Mouse (Mus musculus): ENCODE data around the gene Bricd5. TPM values are rescaled to one million over a fixed set of nuclear protein-coding genes. Genes with fewer than 3 reads are reported as not detected.

Gene Bricd5
- polyA plus RNA-seq, 1 experiment, result 1.5 TPM

DNA sequence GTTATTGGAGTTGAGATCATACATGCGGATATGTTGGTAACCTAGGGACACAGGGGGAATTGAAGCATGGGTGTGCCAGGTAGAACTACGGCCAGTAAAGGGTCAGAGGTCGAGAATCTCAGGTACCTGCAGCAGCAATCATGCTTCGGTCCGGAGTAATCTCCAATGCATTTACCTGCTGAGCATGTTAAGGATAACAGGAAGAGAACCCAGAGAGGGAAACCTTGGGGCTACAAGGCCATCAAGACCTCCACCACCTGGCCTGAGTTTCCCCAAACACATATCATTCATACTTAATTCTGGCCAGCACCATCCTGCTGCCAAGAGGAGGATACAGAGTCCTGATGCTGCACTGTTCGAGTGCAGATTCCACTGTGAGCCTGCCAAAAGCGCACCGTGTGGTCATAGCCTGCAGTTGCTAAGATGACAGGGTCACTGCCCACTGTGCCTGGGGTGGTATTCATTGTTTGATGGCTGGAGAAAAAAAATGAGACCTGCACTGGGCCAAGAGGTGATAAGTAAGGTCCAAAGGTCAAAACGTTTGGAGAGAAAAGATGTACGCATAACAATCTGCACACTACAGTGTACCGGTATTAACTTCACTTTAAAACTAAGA, 4.4 kb downstream of the Bricd5 start:
- peaks cover 14% of the 10 kb centered on the region for H3K36me3 ChIP-seq (ENCODE audit: control insufficient read depth, insufficient read depth, low read length)
- TF ChIP-seq POLR2A (IDR thresholded peaks at IDR 0.05; ENCODE audit: low read depth, low read length) (no peak), CTCF (IDR thresholded peaks at IDR 0.05; ENCODE audit: extremely low read depth, insufficient read depth, insufficient read length, insufficient replicate concordance) (peak; percentile 10; the same call in 1 of the 2 replicates)

DNA sequence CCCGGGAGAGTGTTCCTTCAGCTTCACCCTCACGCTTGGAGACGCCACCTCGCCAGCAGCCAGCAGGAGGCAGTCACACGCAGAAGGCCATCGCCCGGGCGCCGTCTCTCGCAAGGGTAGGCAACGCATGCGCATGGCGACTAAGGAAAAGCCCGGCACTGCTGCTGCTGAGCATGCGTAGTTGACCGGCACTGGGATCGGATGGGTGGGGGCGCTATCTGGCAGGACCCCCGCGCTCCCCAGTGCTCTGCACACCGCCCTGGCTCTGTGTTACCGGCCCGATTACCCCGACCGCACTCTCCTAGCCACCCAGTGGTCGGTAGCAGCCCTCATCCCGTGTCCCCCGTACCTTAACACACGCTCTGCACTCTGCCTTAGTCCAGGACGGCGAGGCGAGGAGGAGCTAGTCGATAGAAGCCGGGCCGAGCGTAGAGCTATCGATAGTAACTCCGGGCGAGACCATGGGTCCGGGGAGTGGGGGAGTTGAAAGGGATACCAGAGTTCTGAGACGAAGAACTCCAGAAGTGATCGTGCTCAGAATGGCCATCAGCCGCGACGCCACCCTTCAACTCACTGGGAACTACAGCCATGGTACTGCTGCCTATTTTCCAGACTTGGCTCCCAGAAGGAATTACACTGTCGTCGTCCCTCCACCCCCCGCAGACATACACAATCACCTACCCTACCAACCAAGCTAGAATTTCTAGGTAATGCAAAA, 5.1 kb downstream of the Bricd5 start, which contains the start of gene Mlst8:
TSS of gene Mlst8 (minus strand) at position 416 of the 718 bp plus-strand sequence.
- peak; percentile 95 to 97 for DNase-seq (ENCODE audit: low read depth in 1 of 2, low spot score in 2 of 2)
- Histone ChIP-seq H3K27me3 (ENCODE audit: control insufficient read depth, insufficient read depth, low read length) (no peaks in the 10 kb centered on the region), H3K36me3 (ENCODE audit: control insufficient read depth, insufficient read depth, low read length) (peaks cover 14% of the 10 kb centered on the region), H3K27ac (ENCODE audit: insufficient read depth, low read length) (peak within 1 kb of the TSS; percentile 96), H3K4me3 (ENCODE audit: extremely low read depth, insufficient read depth, insufficient read length) (peak within 1 kb of the TSS; percentile 98), H3K4me1 (ENCODE audit: control insufficient read depth, insufficient read depth, insufficient read length) (peaks cover 3% of the 10 kb centered on the region; the same call in 1 of the 2 replicates)
- WGBS, result under 1% methylated on average over 48 of the region's 48 CpGs
- TF ChIP-seq CTCF (IDR thresholded peaks at IDR 0.05; ENCODE audit: extremely low read depth, insufficient read depth, insufficient read length, insufficient replicate concordance), result peak; percentile 95
- peak; percentile 40; the same call in 1 of the 2 replicates for TF ChIP-seq POLR2A (IDR thresholded peaks at IDR 0.05; ENCODE audit: low read depth, low read length)

More for the DNA sequence above, 4.4 kb downstream of the Bricd5 start:
- Histone ChIP-seq H3K27me3 (ENCODE audit: control insufficient read depth, insufficient read depth, low read length) (no peaks in the 10 kb centered on the region), H3K4me3 (ENCODE audit: extremely low read depth, insufficient read depth, insufficient read length) (peak overlapping the region; percentile 98; the same call in 1 of the 2 replicates), H3K27ac (ENCODE audit: insufficient read depth, low read length) (no peak overlapping the region), H3K4me1 (ENCODE audit: control insufficient read depth, insufficient read depth, insufficient read length) (peaks cover 3% of the 10 kb centered on the region; the same call in 1 of the 2 replicates)
- 62% methylated on average over 11 of the region's 11 CpGs for WGBS
- no peak for DNase-seq (ENCODE audit: low read depth in 1 of 2, low spot score in 2 of 2)

DNA sequence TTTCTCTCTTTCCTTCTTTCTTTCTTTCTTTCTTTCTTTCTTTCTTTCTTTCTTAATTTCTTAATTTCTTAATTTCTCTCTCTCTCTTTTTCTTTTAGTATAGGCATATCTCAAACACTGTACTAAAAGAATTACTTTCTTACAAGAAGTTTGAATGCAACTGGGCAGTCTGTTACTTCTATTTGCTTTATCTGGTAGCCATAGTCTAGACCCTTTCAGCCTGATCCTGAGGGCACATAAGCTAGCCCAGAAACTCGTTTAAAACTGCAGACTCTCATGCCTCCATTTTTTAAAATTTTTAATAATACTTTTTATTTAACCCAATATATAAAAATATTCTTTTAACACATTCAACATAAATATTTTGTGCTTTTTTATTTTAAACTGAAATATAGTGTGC, 5.7 kb downstream of the Bricd5 start:
- Histone ChIP-seq H3K36me3 (ENCODE audit: control insufficient read depth, insufficient read depth, low read length) (peaks cover 14% of the 10 kb centered on the region), H3K4me1 (ENCODE audit: control insufficient read depth, insufficient read depth, insufficient read length) (peaks cover 3% of the 10 kb centered on the region; the same call in 1 of the 2 replicates), H3K27me3 (ENCODE audit: control insufficient read depth, insufficient read depth, low read length) (no peaks in the 10 kb centered on the region), H3K27ac (ENCODE audit: insufficient read depth, low read length) (no peak overlapping the region), H3K4me3 (ENCODE audit: extremely low read depth, insufficient read depth, insufficient read length) (no peak overlapping the region; the same call in 1 of the 2 replicates)
- WGBS, result 14% methylated on average over 1 of the region's 1 CpGs
- no peak for DNase-seq (ENCODE audit: low read depth in 1 of 2, low spot score in 2 of 2)
- TF ChIP-seq CTCF (IDR thresholded peaks at IDR 0.05; ENCODE audit: extremely low read depth, insufficient read depth, insufficient read length, insufficient replicate concordance) (no peak), POLR2A (IDR thresholded peaks at IDR 0.05; ENCODE audit: low read depth, low read length) (no peak)

DNA sequence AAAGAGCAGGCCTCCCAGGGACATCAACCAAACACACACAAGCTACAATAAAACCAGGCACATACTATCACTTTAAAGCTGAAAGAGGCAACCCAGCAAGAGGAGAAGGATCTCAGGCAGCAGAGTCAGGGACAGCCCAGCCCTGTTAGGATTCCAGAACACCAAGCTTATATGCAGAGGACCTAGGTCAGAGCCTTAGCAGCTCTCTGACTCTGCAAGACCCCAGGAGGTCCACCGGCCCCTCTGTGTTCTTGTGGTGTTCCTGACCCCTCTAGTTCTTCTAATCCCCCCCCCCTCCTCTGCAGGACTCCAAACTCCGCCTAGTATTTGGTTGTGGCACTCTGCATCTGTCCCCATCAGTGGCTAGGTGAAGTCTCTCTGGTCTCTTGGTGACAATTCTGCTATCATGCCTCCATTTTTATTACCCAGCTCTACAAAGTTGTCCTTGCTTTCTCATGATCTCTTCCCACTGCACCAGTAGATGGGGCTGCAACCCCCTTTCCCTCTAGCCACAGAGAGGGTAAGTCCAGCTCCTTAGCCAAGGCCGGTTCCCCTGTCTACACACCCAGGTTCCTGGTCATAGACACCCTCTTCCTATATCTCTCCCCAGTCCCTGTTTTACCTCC, 6.6 kb downstream of the Bricd5 start:
- DNase-seq (ENCODE audit: low read depth in 1 of 2, low spot score in 2 of 2), result no peak
- H3K4me3 ChIP-seq (ENCODE audit: extremely low read depth, insufficient read depth, insufficient read length), result no peak overlapping the region
- 62% methylated on average over 3 of the region's 3 CpGs for WGBS
- H3K27ac ChIP-seq (ENCODE audit: insufficient read depth, low read length), result no peak overlapping the region
- H3K36me3 ChIP-seq (ENCODE audit: control insufficient read depth, insufficient read depth, low read length), result peaks cover 11% of the 10 kb centered on the region
- TF ChIP-seq CTCF (IDR thresholded peaks at IDR 0.05; ENCODE audit: extremely low read depth, insufficient read depth, insufficient read length, insufficient replicate concordance), result no peak
- TF ChIP-seq POLR2A (IDR thresholded peaks at IDR 0.05; ENCODE audit: low read depth, low read length), result no peak
- no peaks in the 10 kb centered on the region for H3K27me3 ChIP-seq (ENCODE audit: control insufficient read depth, insufficient read depth, low read length)
- peaks cover 3% of the 10 kb centered on the region; the same call in 1 of the 2 replicates for H3K4me1 ChIP-seq (ENCODE audit: control insufficient read depth, insufficient read depth, insufficient read length)

DNA sequence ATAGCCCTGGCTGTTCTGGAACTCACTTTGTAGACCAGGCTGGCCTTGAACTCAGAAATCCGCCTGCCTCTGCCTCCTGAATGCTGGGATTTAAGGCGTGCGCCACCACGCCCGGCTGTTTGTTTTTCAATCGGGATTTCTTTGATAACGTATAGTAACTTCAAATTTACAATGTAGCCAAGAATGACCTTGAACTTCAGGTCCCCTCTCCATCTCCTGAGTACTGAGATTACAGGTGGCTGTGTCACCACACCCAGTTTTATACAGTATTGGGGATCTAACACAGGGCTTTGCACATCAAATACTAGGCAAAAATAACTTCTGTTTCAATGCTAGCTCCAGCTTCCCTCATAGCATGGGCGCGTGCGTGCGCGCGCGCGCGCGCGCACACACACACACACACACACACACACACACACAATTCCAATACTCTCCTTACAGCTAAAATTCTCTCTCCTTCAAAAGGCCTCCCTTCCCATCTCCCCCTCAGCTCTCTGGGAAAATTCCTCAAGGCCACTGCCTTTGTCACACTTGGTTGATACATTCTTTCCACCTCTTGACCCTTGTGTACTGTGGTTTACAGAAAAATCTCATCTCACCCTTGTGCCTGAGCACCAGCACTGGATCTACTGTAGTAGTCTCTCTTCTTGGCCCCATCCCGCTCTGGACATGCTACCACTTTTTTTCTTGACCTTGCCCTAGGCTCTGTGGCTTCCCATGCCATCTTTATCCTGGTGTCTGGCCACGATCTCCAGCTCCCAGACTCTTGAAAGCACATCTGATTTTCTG, 7.5 kb downstream of the Bricd5 start:
- Histone ChIP-seq H3K36me3 (ENCODE audit: control insufficient read depth, insufficient read depth, low read length) (peaks cover 3% of the 10 kb centered on the region; the same call in 1 of the 2 replicates), H3K4me3 (ENCODE audit: extremely low read depth, insufficient read depth, insufficient read length) (no peak overlapping the region), H3K4me1 (ENCODE audit: control insufficient read depth, insufficient read depth, insufficient read length) (peaks cover 3% of the 10 kb centered on the region; the same call in 1 of the 2 replicates), H3K27ac (ENCODE audit: insufficient read depth, low read length) (no peak overlapping the region), H3K27me3 (ENCODE audit: control insufficient read depth, insufficient read depth, low read length) (0 out of 2 replicates have a peak, but pooled peaks cover 1% of the 10 kb centered on the region)
- 96% methylated on average over 20 of the region's 20 CpGs for WGBS
- no peak for DNase-seq (ENCODE audit: low read depth in 1 of 2, low spot score in 2 of 2)
- TF ChIP-seq POLR2A (IDR thresholded peaks at IDR 0.05; ENCODE audit: low read depth, low read length), result no peak
- TF ChIP-seq CTCF (IDR thresholded peaks at IDR 0.05; ENCODE audit: extremely low read depth, insufficient read depth, insufficient read length, insufficient replicate concordance), result no peak

DNA sequence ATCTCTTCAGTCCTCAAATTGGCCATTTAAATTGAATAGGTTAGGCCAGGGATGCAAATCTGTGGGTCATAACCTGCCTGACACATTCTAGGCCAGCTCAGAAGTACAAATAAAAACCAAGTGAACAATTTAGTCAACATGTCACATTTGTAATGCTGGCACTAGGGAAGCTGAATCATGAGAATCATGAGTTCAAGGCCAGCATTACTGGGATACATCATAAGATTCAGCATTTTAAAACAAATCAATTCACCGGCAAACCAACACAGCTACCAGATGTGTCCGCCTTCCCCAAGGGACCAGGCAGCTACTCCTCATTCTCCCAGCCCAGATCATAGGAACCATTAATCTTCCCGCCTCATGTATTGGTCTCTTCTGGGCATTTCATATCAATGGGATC, 9.8 kb downstream of the Bricd5 start:
- H3K36me3 ChIP-seq (ENCODE audit: control insufficient read depth, insufficient read depth, low read length), result no peaks in the 10 kb centered on the region
- no peak for DNase-seq (ENCODE audit: low read depth in 1 of 2, low spot score in 2 of 2)
- WGBS, result 94% methylated on average over 3 of the region's 3 CpGs
- H3K27me3 ChIP-seq (ENCODE audit: control insufficient read depth, insufficient read depth, low read length), result peaks cover 8% of the 10 kb centered on the region
- no peak for TF ChIP-seq CTCF (IDR thresholded peaks at IDR 0.05; ENCODE audit: extremely low read depth, insufficient read depth, insufficient read length, insufficient replicate concordance)
- no peak for TF ChIP-seq POLR2A (IDR thresholded peaks at IDR 0.05; ENCODE audit: low read depth, low read length)
- H3K27ac ChIP-seq (ENCODE audit: insufficient read depth, low read length), result no peak overlapping the region
- peaks cover 5% of the 10 kb centered on the region; the same call in 1 of the 2 replicates for H3K4me1 ChIP-seq (ENCODE audit: control insufficient read depth, insufficient read depth, insufficient read length)
- no peak overlapping the region for H3K4me3 ChIP-seq (ENCODE audit: extremely low read depth, insufficient read depth, insufficient read length)
